Mouse (Mus musculus) frontal cortex, postnatal 36 days (tissue): ENCODE measurements around the gene Pde4b.
A peak's percentile ranks its signal among the peaks of the same experiment; 100 is the strongest.

Experiments
- DNase-seq, 2 experiments: peaks; one replicate each; pipeline ENCODE4 v3.0.0; 2022; ENCODE audit warnings: low spot score in 2 of 2

Pde4b gene

GRCm38 (mm10) chr4:102535886-102536285 lies 448.5 kb downstream of the Pde4b start:
- no peak for DNase-seq

GRCm38 (mm10) chr4:102538266-102538665 lies 450.9 kb downstream of the Pde4b start:
- no peak for DNase-seq

GRCm38 (mm10) chr4:102538793-102539192 lies 451.4 kb downstream of the Pde4b start:
- DNase-seq = no peak

- no peak for DNase-seq
These were observed 452.3 kb downstream of the Pde4b start for GRCm38 (mm10) chr4:102539598-102540180.

GRCm38 (mm10) chr4:102542976-102543375 lies 455.6 kb downstream of the Pde4b start:
- no peak for DNase-seq

GRCm38 (mm10) chr4:102545226-102545625 lies 457.9 kb downstream of the Pde4b start:
- DNase-seq = peak; percentile 24 to 36

- no peak for DNase-seq
These were observed 468.2 kb downstream of the Pde4b start for GRCm38 (mm10) chr4:102555566-102555965.

GRCm38 (mm10) chr4:102557006-102557405 lies 469.7 kb downstream of the Pde4b start:
- no peak for DNase-seq

GRCm38 (mm10) chr4:102557508-102558220 lies 470.3 kb downstream of the Pde4b start:
- DNase-seq = no peak

- no peak for DNase-seq
These were observed 471.0 kb downstream of the Pde4b start for GRCm38 (mm10) chr4:102558328-102558727.

- DNase-seq = no peak
These were observed 473.4 kb downstream of the Pde4b start for GRCm38 (mm10) chr4:102560676-102561280.

GRCm38 (mm10) chr4:102563273-102563855 lies 476.0 kb downstream of the Pde4b start:
- no peak for DNase-seq

GRCm38 (mm10) chr4:102564286-102564685 lies 476.9 kb downstream of the Pde4b start:
- no peak for DNase-seq

- DNase-seq = no peak
These were observed 479.1 kb downstream of the Pde4b start for GRCm38 (mm10) chr4:102566421-102566820.

GRCm38 (mm10) chr4:102567111-102567510 lies 479.8 kb downstream of the Pde4b start:
- DNase-seq = no peak

- DNase-seq = no peak
These were observed 480.4 kb downstream of the Pde4b start for GRCm38 (mm10) chr4:102567676-102568254.

GRCm38 (mm10) chr4:102568591-102568990 lies 481.2 kb downstream of the Pde4b start:
- DNase-seq = no peak

- no peak for DNase-seq
These were observed 481.8 kb downstream of the Pde4b start for GRCm38 (mm10) chr4:102569101-102569583.

GRCm38 (mm10) chr4:102569950-102570765 lies 482.8 kb downstream of the Pde4b start:
- no peak for DNase-seq

GRCm38 (mm10) chr4:102570766-102571411 lies 483.5 kb downstream of the Pde4b start:
- DNase-seq = no peak

GRCm38 (mm10) chr4:102572031-102572430 lies 484.7 kb downstream of the Pde4b start:
- DNase-seq = no peak
